Mouse (Mus musculus): ENCODE measurements around the gene Gm28308. TPM values are rescaled to one million over a fixed set of nuclear protein-coding genes. Genes with fewer than 3 reads are reported as not detected.

The Gm28308 gene
- polyA plus RNA-seq (2016; fragmentation: Nextera tagmentation; extraction: Ambion mirVana) = not detected in 2 replicates

GRCm38 (mm10) chr6:52213119-52213986 is at the start of gene Gm28308, which contains the start of gene Hoxa3:
Gene Gm28308 (minus strand): TSS chr6:52213339.
Gene Hoxa3 (minus strand): TSS chr6:52213336.
- peak within 1 kb of the TSS; percentile 30 for H3K4me3 ChIP-seq
- H3K4me1 ChIP-seq (replicated peaks) = peaks cover 24% of the 10 kb centered on the region
- ATAC-seq (ENCODE audit: insufficient number of reproducible peaks, low FRiP score) = no peak
- peak within 1 kb of the TSS; percentile 51 for H3K4me2 ChIP-seq
- no peak within 1 kb of the TSS for H3K27ac ChIP-seq (ENCODE audit: poor library complexity, severe bottlenecking)
- no peaks in the 10 kb centered on the region for H3K36me3 ChIP-seq
- 2% methylated on average over 38 of the region's 38 CpGs for WGBS
- peaks cover 96% of the 10 kb centered on the region for H3K27me3 ChIP-seq (replicated peaks)
- no peak within 1 kb of the TSS for H3K9ac ChIP-seq
- H3K9me3 ChIP-seq (replicated peaks) = no peaks in the 10 kb centered on the region

GRCm38 (mm10) chr6:52262463-52263320 is 49.6 kb upstream of the Gm28308 start:
- no peak for ATAC-seq (ENCODE audit: insufficient number of reproducible peaks, low FRiP score)
- no peak overlapping the region for H3K9ac ChIP-seq
- H3K36me3 ChIP-seq = no peaks in the 10 kb centered on the region
- no peaks in the 10 kb centered on the region for H3K9me3 ChIP-seq (replicated peaks)
- H3K27ac ChIP-seq (ENCODE audit: poor library complexity, severe bottlenecking) = no peak overlapping the region
- no peak overlapping the region for H3K4me3 ChIP-seq
- peaks cover 91% of the 10 kb centered on the region for H3K27me3 ChIP-seq (replicated peaks)
- WGBS = 2% methylated on average over 24 of the region's 24 CpGs
- no peak overlapping the region for H3K4me2 ChIP-seq
- peaks cover 13% of the 10 kb centered on the region; the same call in 1 of the 2 replicates for H3K4me1 ChIP-seq (replicated peaks)

- 7% methylated on average over 9 of the region's 9 CpGs for WGBS
- Histone ChIP-seq H3K4me1 (replicated peaks) (peaks cover 13% of the 10 kb centered on the region; the same call in 1 of the 2 replicates), H3K4me3 (no peak overlapping the region), H3K27ac (ENCODE audit: poor library complexity, severe bottlenecking) (no peak overlapping the region), H3K4me2 (no peak overlapping the region), H3K9me3 (replicated peaks) (no peaks in the 10 kb centered on the region), H3K36me3 (no peaks in the 10 kb centered on the region), H3K27me3 (replicated peaks) (peaks cover 90% of the 10 kb centered on the region), H3K9ac (no peak overlapping the region)
- ATAC-seq (ENCODE audit: insufficient number of reproducible peaks, low FRiP score) = no peak
Observed at GRCm38 (mm10) chr6:52261751-52262462, 48.8 kb upstream of the Gm28308 start.

GRCm38 (mm10) chr6:52260654-52261575 is 47.8 kb upstream of the Gm28308 start, which contains the start of gene Hoxa13:
Gene Hoxa13 (minus strand): TSS chr6:52260880.
- no peaks in the 10 kb centered on the region for H3K9me3 ChIP-seq (replicated peaks)
- H3K4me1 ChIP-seq (replicated peaks) = peaks cover 13% of the 10 kb centered on the region; the same call in 1 of the 2 replicates
- no peak within 1 kb of the TSS for H3K9ac ChIP-seq
- H3K4me2 ChIP-seq = peak within 1 kb of the TSS; percentile 85
- H3K27ac ChIP-seq (ENCODE audit: poor library complexity, severe bottlenecking) = no peak within 1 kb of the TSS
- 3% methylated on average over 50 of the region's 72 CpGs for WGBS
- H3K27me3 ChIP-seq (replicated peaks) = peaks cover 86% of the 10 kb centered on the region
- no peaks in the 10 kb centered on the region for H3K36me3 ChIP-seq
- peak within 1 kb of the TSS; percentile 57 for H3K4me3 ChIP-seq
- peak; percentile 75 for ATAC-seq (ENCODE audit: insufficient number of reproducible peaks, low FRiP score)

GRCm38 (mm10) chr6:52259811-52260261 is 46.7 kb upstream of the Gm28308 start:
- H3K36me3 ChIP-seq = no peaks in the 10 kb centered on the region
- H3K4me3 ChIP-seq = peak overlapping the region; percentile 57
- no peak for ATAC-seq (ENCODE audit: insufficient number of reproducible peaks, low FRiP score)
- H3K9me3 ChIP-seq (replicated peaks) = no peaks in the 10 kb centered on the region
- peak overlapping the region; percentile 85 for H3K4me2 ChIP-seq
- H3K27ac ChIP-seq (ENCODE audit: poor library complexity, severe bottlenecking) = no peak overlapping the region
- peaks cover 83% of the 10 kb centered on the region for H3K27me3 ChIP-seq (replicated peaks)
- H3K9ac ChIP-seq = no peak overlapping the region
- peaks cover 13% of the 10 kb centered on the region; the same call in 1 of the 2 replicates for H3K4me1 ChIP-seq (replicated peaks)
- under 1% methylated on average over 39 of the region's 39 CpGs for WGBS

- Histone ChIP-seq H3K9me3 (replicated peaks) (no peaks in the 10 kb centered on the region), H3K27ac (ENCODE audit: poor library complexity, severe bottlenecking) (no peak overlapping the region), H3K4me1 (replicated peaks) (peaks cover 13% of the 10 kb centered on the region; the same call in 1 of the 2 replicates), H3K36me3 (no peaks in the 10 kb centered on the region), H3K4me3 (peak overlapping the region; percentile 57; the same call in 1 of the 2 replicates), H3K4me2 (peak overlapping the region; percentile 85), H3K9ac (no peak overlapping the region), H3K27me3 (replicated peaks) (peaks cover 78% of the 10 kb centered on the region)
- WGBS = under 1% methylated on average over 23 of the region's 25 CpGs
- ATAC-seq (ENCODE audit: insufficient number of reproducible peaks, low FRiP score) = no peak
Observed at GRCm38 (mm10) chr6:52259081-52259790, 46.1 kb upstream of the Gm28308 start.

- Histone ChIP-seq H3K27ac (ENCODE audit: poor library complexity, severe bottlenecking) (no peak overlapping the region), H3K4me3 (no peak overlapping the region), H3K27me3 (replicated peaks) (peaks cover 77% of the 10 kb centered on the region), H3K4me1 (replicated peaks) (peaks cover 17% of the 10 kb centered on the region; the same call in 1 of the 2 replicates), H3K9ac (no peak overlapping the region), H3K9me3 (replicated peaks) (no peaks in the 10 kb centered on the region), H3K4me2 (no peak overlapping the region), H3K36me3 (no peaks in the 10 kb centered on the region)
- under 1% methylated on average over 6 of the region's 6 CpGs for WGBS
- no peak for ATAC-seq (ENCODE audit: insufficient number of reproducible peaks, low FRiP score)
Observed at GRCm38 (mm10) chr6:52256956-52257355, 43.8 kb upstream of the Gm28308 start.

GRCm38 (mm10) chr6:52253511-52254500 is 40.7 kb upstream of the Gm28308 start:
- Histone ChIP-seq H3K4me1 (replicated peaks) (peaks cover 4% of the 10 kb centered on the region; the same call in 1 of the 2 replicates), H3K36me3 (no peaks in the 10 kb centered on the region), H3K27ac (ENCODE audit: poor library complexity, severe bottlenecking) (no peak overlapping the region), H3K4me3 (0 out of 2 replicates have a peak overlapping the region, but pooled peaks have one; percentile 1), H3K9ac (no peak overlapping the region), H3K4me2 (peak overlapping the region; percentile 14; the same call in 1 of the 2 replicates), H3K9me3 (replicated peaks) (no peaks in the 10 kb centered on the region), H3K27me3 (replicated peaks) (peaks cover 78% of the 10 kb centered on the region)
- under 1% methylated on average over 59 of the region's 59 CpGs for WGBS
- ATAC-seq (ENCODE audit: insufficient number of reproducible peaks, low FRiP score) = no peak

All from heart, embryonic 12.5 days (tissue).